Mouse (Mus musculus) ovary, postnatal 36 days (tissue): ENCODE results near the gene Gm17175.
"Not testable (repeated sequence)": the region's sequence is repeated elsewhere in the genome, so short reads cannot be mapped to it uniquely, and the experiment has no call there.

Experiments
- DNase-seq: peaks from one replicate; pipeline ENCODE4 v3.0.0; 2022; ENCODE audit warnings: low spot score, mixed read lengths

The Gm17175 gene

GRCm38 (mm10) chr14:51573963-51574362, at the start of gene Gm17175:
Gene Gm17175 (minus strand): TSS chr14:51574063.
- DNase-seq = not testable (repeated sequence)

- DNase-seq = no peak
These were observed 37.3 kb upstream of the Gm17175 start, which contains the start of gene Gm17078 for GRCm38 (mm10) chr14:51611210-51611609. Gene Gm17078 (minus strand): TSS chr14:51611310.

- DNase-seq = not testable (repeated sequence)
These were observed 18.2 kb upstream of the Gm17175 start, which contains the start of gene Gm17174 for GRCm38 (mm10) chr14:51592039-51592438. Gene Gm17174 (minus strand): TSS chr14:51592139.

- DNase-seq = no peak
These were observed 21.4 kb downstream of the Gm17175 start, which contains the start of gene Gm5622 for GRCm38 (mm10) chr14:51552490-51552889. Gene Gm5622 (plus strand): TSS chr14:51552790.
